Mouse (Mus musculus): ENCODE measurements around the gene Sptb. TPM values are rescaled to one million over a fixed set of nuclear protein-coding genes. Genes with fewer than 3 reads are reported as not detected.

Sptb gene
- total RNA-seq, 2 experiments from 2014 or later, result 119 to 124 TPM

DNA sequence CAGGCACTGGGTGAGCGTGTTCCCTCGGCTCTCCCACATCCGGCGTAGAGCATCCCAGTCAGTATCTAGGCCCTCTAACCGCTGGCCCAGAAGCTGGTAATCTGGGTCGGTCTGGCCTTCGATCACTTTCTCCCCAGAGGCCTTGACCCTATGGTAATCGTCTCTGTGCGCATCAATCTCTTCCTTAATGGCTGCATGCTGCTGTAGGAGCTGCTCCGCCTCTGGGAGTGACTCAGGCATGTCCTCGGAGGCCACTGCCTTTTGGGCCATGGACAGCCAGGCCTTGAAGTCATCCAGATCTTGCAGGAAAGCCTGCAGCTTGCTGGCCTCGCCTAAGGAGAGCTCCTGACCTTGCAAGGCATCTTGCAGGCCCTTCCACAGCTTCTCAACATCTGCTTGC lies 97.7 kb downstream of the Sptb start:
- DNase-seq (ENCODE audit: extremely low spot score in 1 of 2, low spot score in 1 of 2), result no peak

DNA sequence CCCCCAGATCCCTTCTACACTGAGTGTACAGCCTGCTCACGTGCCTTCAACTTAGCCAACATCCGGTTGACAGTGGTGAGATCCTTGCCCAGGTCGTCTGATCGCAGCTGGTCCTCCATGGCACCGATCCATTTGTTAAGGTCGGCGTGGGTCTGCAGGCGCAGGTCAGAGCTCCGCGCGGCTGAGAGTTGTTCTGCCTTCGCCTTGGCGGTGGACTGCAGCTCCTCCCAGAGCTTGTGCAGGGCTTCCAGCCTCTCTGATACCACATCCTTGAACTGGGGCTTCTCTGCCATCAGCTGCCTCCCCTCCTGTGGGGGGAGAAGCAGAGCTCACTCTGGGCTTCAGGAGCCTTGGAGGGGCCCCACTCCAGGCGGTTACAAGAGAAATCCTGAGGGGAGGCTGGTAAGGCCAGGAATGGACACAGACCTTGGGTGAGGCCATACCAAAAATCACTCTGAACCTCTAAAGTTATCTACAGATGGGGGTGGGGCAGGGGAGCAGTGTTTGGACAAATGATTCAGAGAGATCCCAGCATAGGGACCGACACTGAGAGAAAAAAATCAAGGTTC lies 101.3 kb downstream of the Sptb start:
- no peak for DNase-seq (ENCODE audit: extremely low spot score in 1 of 2, low spot score in 1 of 2)

DNA sequence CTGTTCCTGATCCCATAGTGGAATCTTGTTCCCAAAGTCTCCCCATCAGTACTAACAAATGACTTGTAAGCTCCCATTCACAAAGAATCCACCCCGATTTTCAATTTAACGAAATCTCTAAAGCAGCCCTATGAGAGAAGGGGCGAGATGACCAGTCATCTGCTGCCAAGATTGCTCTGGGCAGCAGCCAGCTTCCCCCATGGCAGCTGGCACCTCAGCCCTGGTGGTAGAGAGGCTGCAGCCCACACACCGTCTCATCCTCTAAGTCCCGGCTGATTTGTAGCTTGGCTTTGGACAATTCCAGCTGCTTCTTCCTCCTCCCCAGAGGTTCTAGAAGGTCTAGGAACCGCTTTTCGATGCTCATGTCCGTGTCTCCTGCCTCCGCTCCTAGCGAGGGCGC lies 102.1 kb downstream of the Sptb start:
- DNase-seq (ENCODE audit: extremely low spot score in 1 of 2, low spot score in 1 of 2), result no peak

DNA sequence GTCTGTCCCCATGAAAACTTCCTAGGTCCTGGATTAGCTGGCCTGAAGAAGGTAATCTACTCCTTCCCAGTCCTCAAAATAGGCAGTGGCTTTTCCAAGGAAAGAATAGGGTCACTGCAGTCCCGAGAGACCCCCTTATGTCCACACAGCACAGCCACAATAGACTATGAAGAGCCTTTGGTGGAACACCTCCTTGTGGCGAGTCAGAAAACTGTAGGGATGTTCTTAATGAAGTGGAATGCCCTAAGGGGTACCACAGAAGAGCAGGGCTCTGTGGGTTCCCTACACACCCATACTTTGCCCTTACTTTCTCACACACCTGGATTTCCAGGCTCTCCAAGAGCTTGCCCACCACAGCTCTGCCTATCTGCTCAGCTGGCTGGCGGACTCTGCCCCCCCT lies 104.5 kb downstream of the Sptb start:
- no peak for DNase-seq (ENCODE audit: extremely low spot score in 1 of 2, low spot score in 1 of 2)

DNA sequence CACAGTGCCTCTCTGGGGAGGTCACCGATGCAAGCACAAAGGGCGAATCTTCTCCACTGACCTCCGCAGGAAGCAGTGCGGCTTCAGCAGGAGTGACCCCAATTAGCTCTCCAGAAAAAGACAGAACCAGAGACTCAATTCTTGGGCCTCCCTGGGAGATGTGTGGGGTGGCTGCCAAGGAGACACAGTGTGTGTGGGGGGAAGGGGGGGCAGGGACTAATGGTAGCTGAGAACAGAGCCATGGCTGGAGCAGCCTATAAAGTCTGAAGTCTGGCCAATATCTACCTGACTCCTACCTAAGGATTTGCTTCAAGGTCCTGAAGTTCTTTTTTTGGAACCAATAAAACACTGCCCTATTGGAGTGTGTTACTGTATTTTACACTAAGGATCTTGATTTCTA lies 105.8 kb downstream of the Sptb start:
- no peak for DNase-seq (ENCODE audit: extremely low spot score in 1 of 2, low spot score in 1 of 2)

DNA sequence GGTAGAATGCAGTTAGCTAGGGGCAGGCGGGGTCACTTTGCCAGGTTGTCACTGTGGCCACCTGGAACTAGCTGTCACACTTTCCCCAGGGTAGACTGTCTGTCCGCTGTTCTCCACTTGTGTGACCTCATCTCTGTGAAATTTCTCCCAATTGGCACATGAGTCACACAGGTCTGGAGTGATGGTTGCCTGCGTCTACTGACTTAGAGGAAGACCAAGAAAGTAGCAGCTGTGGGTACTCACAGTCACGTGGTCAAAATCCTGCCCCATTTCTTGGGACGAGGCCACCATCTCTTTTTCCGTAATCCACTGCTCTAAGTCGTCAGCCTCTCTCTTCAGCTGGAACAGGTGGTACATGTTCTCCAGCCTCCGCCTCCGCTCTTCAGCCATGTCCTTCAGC lies 106.6 kb downstream of the Sptb start:
- DNase-seq (ENCODE audit: extremely low spot score in 1 of 2, low spot score in 1 of 2), result no peak

DNA sequence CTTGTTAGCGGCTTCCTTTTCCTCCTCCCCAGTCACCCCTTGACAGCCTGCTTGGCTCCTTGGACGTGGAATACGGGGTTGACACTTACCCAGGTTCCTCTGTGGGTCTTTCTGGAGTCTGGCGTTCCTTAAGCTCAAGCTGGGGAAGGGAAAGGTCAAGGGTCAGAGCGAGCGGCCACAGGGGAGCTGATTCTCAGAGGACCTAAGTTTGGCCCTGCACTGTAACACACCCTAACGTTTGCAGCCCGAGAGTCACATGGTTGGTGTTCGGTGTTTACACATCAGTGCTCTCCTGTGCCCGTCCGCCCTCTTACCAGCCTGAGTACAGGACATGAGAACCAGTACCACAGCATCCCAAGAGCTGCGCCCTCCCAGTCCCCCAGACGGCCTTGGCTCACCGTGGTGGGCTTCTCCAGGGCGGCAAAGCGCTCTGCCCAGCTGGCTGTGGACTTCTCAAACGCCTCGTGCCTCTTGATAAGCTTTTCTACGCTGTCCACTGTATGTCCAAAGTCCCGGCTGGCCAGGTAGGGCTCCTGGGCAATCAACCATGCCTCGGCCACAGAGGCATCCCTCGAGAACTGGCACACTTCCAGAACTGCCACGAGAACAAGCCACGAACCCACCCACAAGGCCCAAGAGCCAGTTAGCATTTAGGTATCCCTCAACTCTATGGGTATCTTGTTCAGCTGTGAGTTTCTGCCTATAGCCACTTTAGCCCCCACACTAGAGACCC lies 112.0 kb downstream of the Sptb start:
- no peak for DNase-seq (ENCODE audit: extremely low spot score in 1 of 2, low spot score in 1 of 2)

DNA sequence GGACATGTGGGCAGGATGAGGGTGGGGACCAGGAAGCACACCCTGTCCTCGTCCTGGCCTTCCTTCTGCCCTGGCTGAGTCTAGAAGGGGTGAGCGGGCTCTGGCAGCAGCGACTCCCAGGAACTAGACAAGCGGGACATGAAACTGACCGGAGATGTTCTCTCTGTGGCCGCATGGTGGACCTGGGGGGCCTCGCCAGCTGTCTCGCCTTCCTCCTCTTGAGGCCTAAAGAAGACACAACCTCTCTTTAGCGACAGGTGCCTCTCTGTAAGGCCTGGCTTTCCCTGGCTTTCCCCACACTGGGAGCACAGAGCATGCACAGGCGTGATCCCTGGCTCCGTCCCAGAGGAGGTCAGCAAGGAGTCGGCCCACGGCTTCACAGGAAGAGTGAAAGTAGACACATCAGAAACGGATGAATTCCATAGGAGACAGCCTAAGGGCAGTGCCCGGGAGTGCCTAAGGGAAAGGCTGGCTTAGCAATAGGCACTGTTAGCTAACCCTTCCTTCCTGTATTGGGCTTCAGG lies 112.7 kb downstream of the Sptb start:
- no peak for DNase-seq (ENCODE audit: extremely low spot score in 1 of 2, low spot score in 1 of 2)

DNA sequence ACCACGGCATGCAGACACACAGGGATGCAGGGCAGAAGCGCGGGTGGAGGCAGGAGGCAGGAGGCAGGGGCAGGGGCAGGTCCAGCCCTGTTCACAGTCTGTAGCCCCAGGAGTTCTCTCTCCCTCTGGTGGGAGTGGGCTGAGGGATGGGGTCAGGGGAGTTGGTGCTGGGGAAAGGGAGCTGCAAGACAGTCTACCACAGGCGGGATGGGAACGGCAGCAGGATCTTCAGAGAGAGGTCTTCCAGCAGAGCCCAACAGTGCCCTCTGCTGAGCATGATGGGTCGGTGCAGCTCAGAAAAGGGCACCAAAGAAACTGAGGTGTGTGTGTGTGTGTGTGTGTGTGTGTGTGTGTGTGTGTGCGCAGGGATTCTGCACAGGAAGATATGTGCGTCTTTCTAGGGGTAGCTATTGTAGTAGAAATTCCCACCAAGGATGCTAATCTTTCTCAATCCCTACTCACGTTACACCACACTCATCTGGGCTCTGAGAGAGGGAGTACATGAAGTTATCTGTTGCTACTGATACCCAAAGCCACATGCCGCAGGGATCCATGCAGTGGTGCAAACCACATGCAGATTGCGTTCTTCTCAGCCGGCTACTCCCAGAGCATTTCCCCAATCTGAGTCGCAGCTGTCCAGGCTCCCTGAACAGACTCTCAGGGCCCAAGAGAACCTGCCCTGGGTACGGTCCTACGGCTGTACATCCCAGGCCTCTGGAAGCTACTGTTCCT lies 113.9 kb downstream of the Sptb start:
- peak; percentile 53 to 76 for DNase-seq (ENCODE audit: extremely low spot score in 1 of 2, low spot score in 1 of 2)

DNA sequence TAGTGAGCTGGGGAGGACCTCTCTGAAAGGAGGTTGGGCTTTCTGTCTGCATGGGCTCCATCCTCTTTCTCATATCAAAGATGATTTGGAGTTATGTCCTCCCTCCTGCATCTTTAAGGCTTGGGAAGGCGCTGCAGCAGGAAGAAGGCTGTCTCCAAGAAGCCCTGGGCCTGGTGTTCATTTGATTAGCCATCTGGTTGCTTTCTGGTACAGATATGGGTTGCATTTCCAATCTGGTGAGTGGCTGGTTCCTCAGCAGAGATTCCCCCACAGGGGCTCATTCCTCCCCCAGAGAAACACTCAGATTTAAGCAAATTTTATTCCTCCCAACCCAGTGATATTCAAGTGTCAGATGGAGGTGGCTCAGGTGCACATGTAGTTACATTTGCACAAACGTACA lies 114.5 kb downstream of the Sptb start:
- no peak for DNase-seq (ENCODE audit: extremely low spot score in 1 of 2, low spot score in 1 of 2)

DNA sequence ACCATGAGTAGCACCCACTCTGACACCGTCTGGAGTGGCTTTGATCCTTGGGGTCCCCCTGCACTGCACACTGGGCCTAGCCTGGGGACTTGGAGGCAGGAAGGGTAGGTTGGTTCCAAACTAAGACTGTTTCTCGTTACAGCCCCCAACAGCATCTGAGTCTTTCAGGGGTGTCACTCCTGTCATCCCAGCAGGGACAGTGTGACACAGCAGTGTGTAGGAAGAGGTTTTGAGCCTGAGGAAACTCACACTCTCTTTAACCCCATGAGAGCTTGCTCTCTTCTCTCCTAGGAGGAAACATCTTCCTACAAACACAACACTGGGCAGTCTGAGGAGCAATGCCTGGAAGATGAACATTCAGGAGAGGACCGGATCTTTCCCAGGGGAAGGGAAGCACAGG lies 115.8 kb downstream of the Sptb start:
- DNase-seq (ENCODE audit: extremely low spot score in 1 of 2, low spot score in 1 of 2), result no peak

DNA sequence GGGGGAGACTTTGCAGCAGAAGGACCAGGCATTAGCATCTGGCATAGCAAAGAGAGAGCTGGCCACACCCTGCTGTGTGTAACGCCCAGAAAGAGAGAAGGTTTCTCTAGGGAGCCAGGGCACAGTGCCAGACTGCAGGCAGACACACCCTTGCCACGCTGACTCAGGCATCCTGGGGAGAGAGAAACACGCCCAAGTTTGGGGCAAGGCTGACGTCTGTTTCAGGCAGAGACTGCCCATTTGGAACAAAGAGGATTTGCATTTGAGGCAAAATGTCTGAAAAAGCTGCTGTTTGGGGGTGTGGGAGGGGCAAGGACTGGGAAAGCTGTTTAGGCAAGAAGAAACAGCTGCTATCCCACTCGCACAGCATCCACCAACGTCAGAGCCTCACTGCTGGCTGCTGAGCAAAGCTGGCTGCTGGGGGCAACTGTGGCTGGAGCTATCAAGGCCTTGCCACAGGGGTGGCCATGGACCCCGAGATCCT lies 116.5 kb downstream of the Sptb start:
- peak; percentile 48 to 55 for DNase-seq (ENCODE audit: extremely low spot score in 1 of 2, low spot score in 1 of 2)

DNA sequence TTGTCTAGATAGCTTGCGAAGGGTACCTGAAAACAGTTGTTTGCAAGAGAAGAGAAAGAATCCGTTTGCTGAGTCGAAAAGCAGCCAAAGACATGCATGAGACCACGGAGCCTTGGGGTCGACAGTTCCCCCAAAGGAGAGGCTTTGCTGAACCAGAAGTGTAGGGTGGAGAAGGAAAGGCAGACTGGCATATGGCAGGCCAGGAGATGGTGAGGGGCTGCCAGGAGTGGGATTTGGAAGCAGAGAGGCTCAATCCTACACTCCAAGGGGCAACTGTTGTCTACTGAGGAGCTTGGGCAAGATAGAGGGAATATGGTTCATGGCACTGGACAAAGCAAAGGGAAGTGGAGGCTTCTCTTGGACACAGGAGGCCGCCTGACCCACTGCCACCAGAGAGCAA lies 117.1 kb downstream of the Sptb start:
- no peak for DNase-seq (ENCODE audit: extremely low spot score in 1 of 2, low spot score in 1 of 2)

DNA sequence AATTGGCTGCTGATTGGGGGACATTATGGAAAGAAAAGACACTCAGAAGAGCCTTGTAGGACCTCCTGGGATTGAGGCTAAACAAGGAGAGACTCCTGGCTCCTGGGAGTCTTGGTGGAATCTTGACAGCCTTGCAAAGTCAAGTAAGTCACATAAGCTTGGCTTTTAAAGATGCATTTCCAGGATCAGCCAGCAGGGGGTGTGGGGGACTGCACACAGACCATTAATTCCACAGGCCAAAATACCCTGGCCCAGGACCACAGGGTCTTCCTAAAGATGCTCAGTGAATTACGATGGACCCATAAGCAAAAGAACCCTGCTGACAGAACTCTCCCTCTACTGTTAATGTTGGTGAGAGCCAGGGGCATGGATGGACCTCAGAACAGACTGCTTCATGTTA lies 118.1 kb downstream of the Sptb start:
- peak in 1 of 2 experiments; percentile 74 for DNase-seq (ENCODE audit: extremely low spot score in 1 of 2, low spot score in 1 of 2)

DNA sequence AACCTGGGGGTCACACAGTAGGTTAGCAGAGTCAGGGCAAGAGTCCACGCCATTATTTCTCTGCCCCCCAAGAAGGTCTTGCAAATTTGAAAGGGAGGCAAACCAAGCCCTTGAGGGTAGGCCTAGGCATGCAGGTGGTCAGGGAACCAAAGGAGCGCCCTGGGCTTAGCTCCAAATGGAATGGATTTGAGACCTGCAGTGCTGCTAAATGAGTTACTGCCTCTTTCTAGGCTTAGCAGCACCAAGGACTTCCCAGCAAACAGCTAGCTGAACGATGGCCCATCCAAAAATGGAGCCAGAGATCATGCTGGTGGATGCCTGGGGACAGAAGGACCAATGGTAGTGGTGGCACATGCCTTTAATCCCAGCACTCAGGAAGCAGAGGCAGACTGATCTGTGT lies 119.3 kb downstream of the Sptb start:
- no peak for DNase-seq (ENCODE audit: extremely low spot score in 1 of 2, low spot score in 1 of 2)

DNA sequence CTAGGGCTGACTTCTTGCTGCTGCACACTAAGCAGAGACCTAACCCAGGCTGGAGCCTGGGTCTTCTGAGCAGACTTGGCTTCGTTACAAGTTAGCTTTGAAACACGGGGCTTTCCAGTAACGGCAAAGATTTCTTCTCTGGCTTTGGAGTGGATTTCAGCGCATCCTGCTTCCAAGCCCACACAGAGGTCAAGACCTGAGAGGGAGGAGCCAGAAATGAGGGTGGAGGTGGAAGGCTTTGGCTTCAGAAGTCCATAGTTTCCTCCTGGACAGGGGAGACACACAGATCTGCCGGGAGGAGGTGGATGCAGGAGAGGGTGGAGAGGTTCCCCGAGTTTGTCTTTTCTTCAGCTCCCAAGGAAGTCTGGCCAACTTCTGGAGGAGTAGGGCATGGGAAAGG lies 120.8 kb downstream of the Sptb start:
- DNase-seq (ENCODE audit: extremely low spot score in 1 of 2, low spot score in 1 of 2), result no peak

DNA sequence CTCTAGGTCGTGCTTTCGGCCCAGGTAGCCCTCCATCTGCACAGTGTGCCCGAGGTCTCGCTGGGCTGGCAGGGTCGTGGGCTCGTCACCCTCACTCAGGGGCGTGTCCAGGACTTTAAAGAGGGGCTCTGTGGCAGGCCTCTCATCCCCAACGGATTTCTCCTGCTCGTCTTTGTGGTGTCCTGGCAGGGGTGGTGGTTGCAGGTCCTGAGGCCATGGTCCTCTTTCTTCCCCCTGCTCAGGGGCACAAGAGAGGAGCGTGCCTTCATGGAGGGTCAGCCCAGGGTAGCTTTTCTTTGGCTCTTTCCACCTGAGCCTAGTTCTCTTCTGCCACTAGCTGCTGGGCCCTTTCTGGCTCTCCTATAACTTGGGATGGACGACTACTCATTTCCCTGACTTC lies 123.0 kb downstream of the Sptb start:
- no peak for DNase-seq (ENCODE audit: extremely low spot score in 1 of 2, low spot score in 1 of 2)

DNA sequence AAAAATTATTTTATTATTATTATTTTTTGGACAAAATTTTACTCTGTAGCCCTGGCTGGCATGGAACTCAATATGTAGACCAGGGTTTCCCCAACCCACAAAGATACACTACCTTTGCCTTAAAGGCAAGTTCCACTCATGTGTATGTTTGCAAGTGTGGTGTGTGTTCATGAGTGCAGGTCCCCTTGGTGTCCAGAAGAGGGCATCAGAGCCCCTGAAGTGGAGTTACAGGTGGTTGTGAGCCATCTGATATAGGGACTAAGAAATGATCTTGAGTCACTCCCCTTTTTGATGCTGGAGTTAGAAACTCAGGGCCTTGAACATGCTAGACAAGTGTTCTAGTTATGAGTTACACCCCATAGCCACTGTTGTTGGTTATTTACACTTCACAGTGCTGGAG lies 125.3 kb downstream of the Sptb start:
- DNase-seq (ENCODE audit: extremely low spot score in 1 of 2, low spot score in 1 of 2), result no peak

DNA sequence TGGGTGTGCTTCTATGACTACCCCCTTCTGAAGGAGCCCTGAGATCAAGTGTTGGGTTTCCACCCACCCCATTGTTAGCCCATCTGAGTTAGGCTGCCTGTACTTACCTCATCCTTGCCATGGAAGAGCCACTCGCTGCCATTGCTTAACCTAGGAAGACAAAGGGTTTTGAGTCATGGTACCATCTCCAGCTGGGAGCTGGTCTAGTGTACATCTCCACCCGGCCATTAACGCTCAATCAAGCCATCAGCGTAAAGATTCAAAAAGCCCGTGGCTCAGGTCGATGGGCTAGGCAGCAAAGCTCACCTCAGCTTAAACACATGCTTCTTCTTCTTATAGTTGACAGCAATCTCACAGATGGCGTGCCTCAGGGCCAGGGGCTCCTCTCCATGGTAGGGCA lies 126.9 kb downstream of the Sptb start:
- DNase-seq (ENCODE audit: extremely low spot score in 1 of 2, low spot score in 1 of 2), result no peak

DNA sequence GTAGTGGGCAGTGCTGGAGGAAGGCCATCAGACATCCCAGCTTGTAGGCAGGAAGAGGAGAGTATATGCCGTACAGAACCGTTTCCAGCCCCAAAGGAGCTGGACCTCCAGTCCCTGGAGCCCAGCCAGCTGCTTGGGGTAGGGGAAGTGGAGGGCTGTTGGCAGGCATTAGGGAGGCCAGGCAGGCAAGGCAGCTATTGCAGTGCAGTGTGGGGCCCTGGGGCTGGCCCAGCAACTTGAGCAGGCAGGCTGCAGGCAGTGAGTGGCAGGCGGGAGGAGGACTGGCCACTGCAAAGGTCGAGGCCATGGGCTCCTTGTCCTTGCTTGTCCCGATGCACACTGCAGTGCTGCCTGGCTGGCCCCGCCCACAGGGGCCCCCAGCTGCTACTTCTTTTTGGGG lies 127.5 kb downstream of the Sptb start:
- peak in 1 of 2 experiments; percentile 33 for DNase-seq (ENCODE audit: extremely low spot score in 1 of 2, low spot score in 1 of 2)

DNA sequence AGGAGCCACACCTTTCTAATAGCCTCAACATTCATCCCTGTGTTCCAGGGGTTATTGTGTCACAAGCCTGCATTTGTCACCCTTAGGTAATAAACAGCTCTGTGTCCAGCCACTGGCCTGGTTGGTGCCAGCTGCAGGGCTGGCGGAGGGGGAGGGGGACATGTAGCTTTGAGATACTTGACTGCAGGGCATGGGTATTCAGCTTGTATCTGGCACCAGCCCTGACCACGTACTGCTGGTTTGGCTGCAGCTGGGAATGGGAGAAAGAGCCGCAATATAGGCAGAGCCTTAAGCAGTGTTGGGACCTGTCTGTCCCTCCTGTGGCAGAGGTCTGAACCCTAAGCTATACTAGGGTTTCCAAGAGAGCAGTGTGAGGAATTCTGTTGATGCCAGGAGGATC lies 128.2 kb downstream of the Sptb start:
- DNase-seq (ENCODE audit: extremely low spot score in 1 of 2, low spot score in 1 of 2), result no peak

DNA sequence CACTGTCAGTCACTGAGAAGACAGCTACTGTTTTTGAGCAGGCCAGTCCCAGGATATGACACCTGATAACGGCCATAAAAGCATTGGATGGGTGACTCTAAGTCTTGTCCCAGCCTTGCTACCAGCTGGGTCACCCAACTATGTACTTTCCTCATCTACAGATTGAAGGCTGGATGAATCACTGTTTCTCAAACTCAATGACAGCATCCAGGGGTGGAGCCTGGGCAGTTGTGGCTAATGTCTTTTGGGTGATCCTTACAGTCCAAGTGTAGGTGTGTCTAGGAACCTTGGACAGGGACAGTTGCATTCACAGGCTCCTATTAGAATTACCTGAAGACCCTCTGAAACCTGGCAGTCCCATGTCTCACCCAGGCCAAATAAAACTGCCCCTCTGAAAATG lies 130.5 kb downstream of the Sptb start:
- DNase-seq (ENCODE audit: extremely low spot score in 1 of 2, low spot score in 1 of 2), result no peak
